Mouse (Mus musculus) left cerebral cortex, adult 8-10 months (tissue): ENCODE data around the gene Dpp4. TPM values are rescaled to one million over a fixed set of nuclear protein-coding genes. Genes with fewer than 3 reads are reported as not detected.

ENCODE experiments used
- DNase-seq, 2 experiments: peaks; one replicate each; pipeline ENCODE4 v3.0.0; 2022; ENCODE audit warnings: low spot score in 2 of 2
- total RNA-seq, 4 experiments: library from RNA; stranded (reverse); gene quantifications; 2 replicates each; pipeline ENCODE4 v1.2.4; 2022

Gene Dpp4
- total RNA-seq, 4 experiments from 2014 or later: 1.9 to 3.3 (median 2.6) TPM

DNA sequence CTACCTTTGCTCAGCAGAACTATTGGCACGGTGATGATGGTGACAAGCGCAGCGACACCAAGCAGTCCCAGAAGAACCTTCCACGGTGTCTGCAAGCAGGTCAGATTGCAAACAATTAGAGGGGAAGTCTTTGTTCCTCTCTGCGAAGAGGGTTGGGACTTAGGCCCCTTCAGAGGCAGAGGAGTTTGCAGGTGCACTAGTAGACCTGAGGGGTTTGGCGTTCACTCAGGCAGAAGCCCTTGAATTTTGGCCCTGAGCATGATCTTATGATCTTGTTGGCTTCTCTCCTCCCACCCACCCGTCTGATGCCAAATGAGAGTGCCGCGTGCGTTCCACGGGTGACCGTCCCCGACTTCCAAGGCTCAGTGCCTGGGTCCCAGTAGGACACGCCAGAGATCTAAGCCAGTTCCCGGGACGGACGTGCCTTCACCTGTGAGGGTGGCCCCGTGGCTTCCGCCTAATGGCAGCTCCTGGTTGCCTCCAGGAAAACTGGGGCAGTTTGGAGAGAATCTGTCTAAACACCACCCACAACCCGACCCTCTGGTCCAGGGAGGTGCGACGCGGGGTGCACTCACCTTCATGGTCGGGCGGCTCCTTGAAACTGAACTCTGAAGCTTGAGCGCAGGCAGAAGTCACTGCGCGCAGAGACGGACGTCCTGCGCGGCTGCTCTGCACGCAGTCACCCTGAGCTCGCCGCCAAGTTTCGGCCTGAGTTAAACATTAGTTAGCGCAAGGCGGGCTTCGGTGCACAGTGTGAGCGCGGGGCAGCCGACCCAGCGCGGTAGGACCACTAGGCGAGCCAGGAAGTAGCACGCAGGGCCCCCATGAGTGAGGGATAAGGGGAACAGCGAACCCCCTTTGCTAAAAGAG lies 585 bp downstream of the Dpp4 start:
- no peak for DNase-seq

- DNase-seq: no peak
Measured at GRCm38 (mm10) chr2:62408701-62409201, 3.3 kb downstream of the Dpp4 start.

DNA sequence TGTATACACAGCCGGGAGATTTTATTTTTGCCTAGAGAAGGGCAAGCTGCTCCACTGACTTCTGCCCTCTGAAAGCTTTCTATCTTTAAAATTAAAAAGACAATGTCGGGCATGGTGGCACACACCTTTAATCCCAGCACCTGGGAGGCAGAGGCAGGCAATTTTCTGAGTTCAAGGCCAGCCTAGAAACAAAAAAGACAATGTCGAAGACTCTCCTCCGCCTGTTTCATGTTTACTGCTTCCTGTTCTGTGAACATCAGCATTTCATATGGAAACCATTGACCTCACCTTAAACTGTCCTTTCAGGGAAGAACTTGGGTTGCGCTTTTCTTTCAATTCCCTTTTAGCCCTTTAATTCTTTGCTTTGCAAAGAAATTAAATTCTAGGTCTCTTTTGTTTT lies 3.8 kb downstream of the Dpp4 start:
- DNase-seq: no peak

GRCm38 (mm10) chr2:62403556-62404135 lies 8.4 kb downstream of the Dpp4 start:
- DNase-seq: no peak

DNA sequence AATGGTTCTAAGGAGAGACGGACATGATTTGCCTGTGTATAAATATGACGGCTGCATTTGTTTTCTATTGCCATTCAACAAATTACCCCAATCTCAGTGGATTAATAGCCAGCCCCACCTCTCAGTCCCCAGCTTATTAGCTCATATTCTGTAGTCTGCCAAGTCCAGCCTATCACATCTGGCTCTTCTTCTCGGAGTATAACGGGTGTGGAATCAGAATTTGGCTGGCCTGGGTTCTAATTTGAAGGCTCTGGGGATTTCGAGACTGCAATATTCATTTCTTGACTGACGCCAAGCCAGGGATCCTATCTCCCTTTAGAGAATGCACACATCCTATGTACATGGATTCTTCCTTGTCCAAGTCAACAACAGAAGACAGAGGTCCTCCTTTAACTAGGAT lies 11.0 kb downstream of the Dpp4 start:
- DNase-seq: no peak

- no peak for DNase-seq
Measured at GRCm38 (mm10) chr2:62399832-62400231, 12.2 kb downstream of the Dpp4 start.

DNA sequence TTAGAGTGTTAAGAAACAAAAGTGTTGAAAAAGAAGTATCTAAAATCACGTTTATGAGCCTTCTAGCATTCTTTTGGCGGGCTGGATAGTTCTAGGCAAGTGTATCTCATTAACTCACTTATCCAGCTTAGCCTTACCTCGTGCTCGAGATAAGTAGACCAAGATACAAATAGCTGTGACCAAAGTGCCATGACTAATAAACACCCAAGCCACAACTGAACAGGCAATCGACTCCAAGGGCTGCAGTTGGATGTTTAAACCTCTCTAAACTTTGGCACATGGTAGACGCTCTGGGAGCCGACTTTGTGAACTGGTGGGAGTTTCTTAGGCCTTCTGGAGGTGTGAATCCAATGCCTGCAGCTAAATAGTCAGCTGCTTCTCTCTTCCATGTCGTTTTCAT lies 12.7 kb downstream of the Dpp4 start:
- no peak for DNase-seq

- DNase-seq: no peak
Measured at GRCm38 (mm10) chr2:62398115-62398875, 13.7 kb downstream of the Dpp4 start.

GRCm38 (mm10) chr2:62397661-62398060 lies 14.4 kb downstream of the Dpp4 start:
- no peak for DNase-seq

- no peak for DNase-seq
Measured at GRCm38 (mm10) chr2:62396799-62397198, 15.2 kb downstream of the Dpp4 start.

DNA sequence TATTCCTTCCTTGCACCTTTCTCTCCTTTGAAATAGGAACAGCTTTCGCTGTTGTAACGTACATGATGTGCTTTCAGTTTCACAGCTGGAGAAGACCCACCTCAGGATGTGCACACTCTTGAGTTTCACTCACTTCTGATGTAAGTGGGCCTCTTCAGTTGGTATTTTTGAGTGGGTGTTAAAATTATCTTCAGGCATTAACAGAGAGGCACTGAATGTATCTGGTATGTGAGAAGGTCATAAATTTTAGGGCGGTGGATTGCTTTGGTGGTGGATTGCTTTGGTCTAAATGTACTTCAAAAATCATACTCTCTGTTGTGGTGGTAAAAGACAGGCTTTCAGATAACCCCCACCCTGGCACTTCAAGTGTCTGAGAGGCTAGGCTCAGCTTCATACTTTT lies 17.2 kb downstream of the Dpp4 start:
- no peak for DNase-seq

DNA sequence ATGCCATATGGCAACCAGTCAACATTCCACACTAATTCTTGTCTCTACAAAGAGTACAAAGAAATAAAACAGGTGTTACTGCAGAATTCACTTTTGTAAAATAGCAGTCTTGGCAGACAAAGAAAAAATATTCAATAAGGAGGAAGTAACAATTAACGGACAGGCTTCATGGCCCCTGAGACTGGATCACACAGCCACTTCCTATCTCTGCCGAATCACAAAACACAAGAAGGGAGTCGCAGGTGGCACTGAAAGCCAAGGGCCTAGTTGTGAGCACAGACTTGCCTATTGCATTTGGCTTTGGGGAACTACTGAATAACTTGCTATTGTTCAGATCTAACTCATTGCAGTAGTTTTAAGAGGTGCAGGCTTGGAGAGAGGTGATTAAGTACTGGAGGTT lies 19.9 kb downstream of the Dpp4 start:
- no peak for DNase-seq

- DNase-seq: no peak
Measured at GRCm38 (mm10) chr2:62390961-62391461, 21.0 kb downstream of the Dpp4 start.

- no peak for DNase-seq
Measured at GRCm38 (mm10) chr2:62390305-62390704, 21.7 kb downstream of the Dpp4 start.

GRCm38 (mm10) chr2:62388841-62389240 lies 23.2 kb downstream of the Dpp4 start:
- DNase-seq: peak in 1 of 2 experiments; percentile 54

GRCm38 (mm10) chr2:62383196-62383595 lies 28.8 kb downstream of the Dpp4 start:
- no peak for DNase-seq

DNA sequence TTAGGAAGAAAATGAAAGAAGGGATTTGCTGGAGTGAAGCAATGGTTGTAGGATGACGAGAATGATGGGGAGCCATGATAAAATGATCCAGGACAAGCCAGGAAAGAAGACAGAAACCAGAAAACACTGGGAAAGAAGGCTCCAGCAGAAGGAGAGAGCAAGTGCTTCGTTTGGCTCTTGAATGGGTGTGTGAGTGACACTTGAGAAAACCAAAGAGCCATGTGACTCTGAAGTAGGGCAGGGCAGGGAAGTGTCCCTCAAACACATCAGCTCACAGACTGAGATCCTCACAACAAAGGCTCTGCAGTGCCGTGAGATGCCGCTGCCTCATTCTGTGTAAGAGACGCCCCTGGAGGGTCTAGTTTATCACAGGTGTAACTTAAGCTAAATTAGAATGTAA lies 29.6 kb downstream of the Dpp4 start:
- no peak for DNase-seq

GRCm38 (mm10) chr2:62381756-62382155 lies 30.3 kb downstream of the Dpp4 start:
- DNase-seq: no peak

DNA sequence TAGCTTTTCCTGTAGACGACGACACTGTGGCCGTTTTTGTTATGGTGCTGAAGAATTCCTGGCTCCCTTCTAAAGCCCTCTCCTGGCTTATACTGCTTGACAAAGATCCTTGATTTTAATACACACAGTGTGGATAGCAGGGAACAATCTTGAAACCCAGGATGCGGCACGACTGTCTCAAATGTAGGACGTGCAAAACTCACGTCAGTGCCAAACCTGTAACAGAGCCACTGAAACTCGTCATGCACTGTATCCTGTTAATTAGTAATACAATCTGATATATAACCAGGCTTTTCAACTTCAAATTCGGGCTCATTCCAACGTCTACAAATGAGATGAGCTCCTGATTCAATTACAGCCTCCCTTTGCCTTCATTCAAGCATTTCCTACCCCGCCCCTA lies 38.3 kb downstream of the Dpp4 start:
- no peak for DNase-seq

GRCm38 (mm10) chr2:62370048-62370447 lies 42.0 kb downstream of the Dpp4 start:
- no peak for DNase-seq

- no peak for DNase-seq
Measured at GRCm38 (mm10) chr2:62368349-62369053, 43.5 kb downstream of the Dpp4 start.
